Mouse (Mus musculus) myocyte (in vitro differentiated cells): ENCODE measurements at regions not wholly inside any gene's neighbourhood (a gene's known extent, or its start where the extent isn't known, plus 50 kb on each side); places are given as distances from the start of the nearest gene placed in this dataset.

ENCODE experiments used
- H3K27me3 ChIP-seq: one replicate; pipeline ENCODE4 v1.6.1; 2011; ENCODE audit not compliant: control insufficient read depth, insufficient read depth, insufficient read length
- H3K36me3 ChIP-seq: one replicate; pipeline ENCODE4 v1.6.1; 2011; ENCODE audit not compliant: control insufficient read depth, insufficient read depth
- H3K4me2 ChIP-seq: one replicate; pipeline ENCODE4 v1.6.1; 2011; ENCODE audit warnings: low read depth, control low read depth
- H3K4me3 ChIP-seq: one replicate; pipeline ENCODE4 v1.5.1; 2011; ENCODE audit warnings: mild to moderate bottlenecking, control low read depth, moderate library complexity
- H3K79me2 ChIP-seq: one replicate; pipeline ENCODE4 v1.6.1; 2011; ENCODE audit not compliant: control insufficient read depth, insufficient read depth
- H3ac ChIP-seq: one replicate; pipeline ENCODE4 v1.6.1; 2011; ENCODE audit not compliant: control insufficient read depth, insufficient read length
- E2F4 ChIP-seq: IDR thresholded peaks from one replicate; pipeline ENCODE4 v1.6.1; 2011; ENCODE audit warnings: mild to moderate bottlenecking, control low read depth, moderate library complexity; ENCODE audit not compliant: insufficient read depth
- MAX ChIP-seq: IDR thresholded peaks from one replicate; pipeline ENCODE4 v1.6.1; 2011; ENCODE audit warnings: low read depth, mild to moderate bottlenecking, control low read depth
- MYOD1 ChIP-seq, 3 experiments: IDR thresholded peaks; one replicate each; pipeline ENCODE4 v1.6.1; 2011; ENCODE audit warnings: control low read depth in 2 of 3, low read depth in 2 of 3, mild to moderate bottlenecking in 2 of 3, moderate library complexity in 1 of 3; ENCODE audit not compliant: insufficient read length in 2 of 3, control insufficient read depth in 1 of 3
- MYOG ChIP-seq, 3 experiments: IDR thresholded peaks; one replicate each; pipeline ENCODE4 v1.6.1; 2011; ENCODE audit warnings: control low read depth in 2 of 3, low read depth in 2 of 3, mild to moderate bottlenecking in 2 of 3; ENCODE audit not compliant: insufficient read length in 2 of 3, control insufficient read depth in 1 of 3, insufficient read depth in 1 of 3
- POLR2A ChIP-seq: IDR thresholded peaks from one replicate; pipeline ENCODE4 v1.6.1; 2011; ENCODE audit warnings: low read depth, mild to moderate bottlenecking, control low read depth, moderate library complexity; ENCODE audit not compliant: insufficient read length
- REST ChIP-seq: IDR thresholded peaks from one replicate; pipeline ENCODE4 v1.6.1; 2011; ENCODE audit warnings: mild to moderate bottlenecking, control low read depth, moderate library complexity; ENCODE audit not compliant: insufficient read depth, insufficient read length
- TCF12 ChIP-seq: IDR thresholded peaks from one replicate; pipeline ENCODE4 v1.6.1; 2011; ENCODE audit warnings: mild to moderate bottlenecking, control low read depth; ENCODE audit not compliant: poor library complexity, insufficient read depth, severe bottlenecking
- TCF3 ChIP-seq: IDR thresholded peaks from one replicate; pipeline ENCODE4 v1.6.1; 2011; ENCODE audit warnings: low read depth, control low read depth; ENCODE audit not compliant: insufficient read length
- USF1 ChIP-seq: IDR thresholded peaks from one replicate; pipeline ENCODE4 v1.6.1; 2011; ENCODE audit warnings: low read depth, mild to moderate bottlenecking, control low read depth, moderate library complexity

DNA sequence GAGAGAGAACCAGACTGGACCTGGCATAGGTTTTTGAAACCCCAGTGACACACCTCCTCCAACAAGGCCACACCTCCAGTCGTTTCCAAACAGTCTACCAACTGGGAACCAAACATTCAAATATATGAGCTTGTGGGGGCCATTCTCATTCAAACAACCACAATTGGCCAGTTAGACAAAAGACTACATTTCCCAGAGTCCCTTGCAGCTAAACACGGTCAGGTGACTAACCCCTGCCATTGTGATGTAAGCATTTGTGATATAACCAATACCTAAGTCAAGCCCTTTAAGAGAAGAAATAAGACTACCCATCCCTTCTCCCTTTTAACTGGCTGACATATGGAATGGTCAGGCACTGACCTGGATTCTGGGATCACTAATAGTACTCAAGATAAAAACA is 51.8 kb upstream of the Rph3a start:
- Histone ChIP-seq H3K79me2 (no peaks in the 10 kb centered on the region), H3K36me3 (no peaks in the 10 kb centered on the region), H3K27me3 (no peaks in the 10 kb centered on the region), H3K4me2 (no peak overlapping the region), H3ac (no peak overlapping the region), H3K4me3 (no peak overlapping the region)
- TF ChIP-seq USF1 = no peak
- TF ChIP-seq TCF12 = no peak
- TF ChIP-seq MYOD1 (IDR thresholded peaks at IDR 0.05; ENCODE audit: control insufficient read depth in 1 of 3, insufficient read length in 2 of 3, low read depth in 2 of 3) = no peak
- TF ChIP-seq POLR2A = no peak
- no peak for TF ChIP-seq TCF3
- TF ChIP-seq E2F4 = no peak
- no peak for TF ChIP-seq MAX
- TF ChIP-seq REST = no peak
- TF ChIP-seq MYOG (IDR thresholded peaks at IDR 0.05; ENCODE audit: control insufficient read depth in 1 of 3, insufficient read depth in 1 of 3, insufficient read length in 2 of 3, low read depth in 2 of 3) = no peak
